Mouse (Mus musculus): ENCODE data around the gene Galnt12. TPM values are rescaled to one million over a fixed set of nuclear protein-coding genes. Genes with fewer than 3 reads are reported as not detected.
A peak's percentile ranks its signal among the peaks of the same experiment; 100 is the strongest.

The Galnt12 gene
- polyA plus RNA-seq, 1 experiment from 2014 or later = 3.7 TPM

DNA sequence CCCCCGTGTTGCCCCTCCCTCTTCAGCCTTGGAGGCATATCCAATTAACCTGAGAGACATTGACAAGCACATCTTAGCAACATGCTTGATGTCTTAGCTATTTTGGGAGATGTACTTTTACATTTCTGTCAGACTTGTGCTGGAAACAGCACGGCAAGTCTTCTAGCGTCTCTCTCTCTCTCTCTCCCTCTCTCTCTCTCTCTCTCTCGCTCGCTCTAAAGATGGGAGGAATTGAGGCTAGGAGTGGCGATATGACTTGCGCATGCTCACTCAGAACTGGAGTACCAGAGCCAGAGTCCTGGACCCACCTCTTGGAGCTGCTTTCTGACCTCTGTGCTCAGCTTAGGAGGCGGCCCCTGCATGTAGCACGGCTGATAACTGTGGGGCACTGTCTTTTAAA, 20.9 kb downstream of the Galnt12 start:
- Histone ChIP-seq H3K27ac (no peak overlapping the region), H3K9ac (no peak overlapping the region), H3K9me3 (no peaks in the 10 kb centered on the region), H3K4me1 (no peaks in the 10 kb centered on the region), H3K4me3 (no peak overlapping the region), H3K27me3 (no peaks in the 10 kb centered on the region), H3K4me2 (no peak overlapping the region), H3K36me3 (no peaks in the 10 kb centered on the region)
- ATAC-seq (ENCODE audit: insufficient number of reproducible peaks, low FRiP score, low TSS enrichment, low read depth) = no peak
- 67% methylated on average over 9 of the region's 9 CpGs for WGBS

DNA sequence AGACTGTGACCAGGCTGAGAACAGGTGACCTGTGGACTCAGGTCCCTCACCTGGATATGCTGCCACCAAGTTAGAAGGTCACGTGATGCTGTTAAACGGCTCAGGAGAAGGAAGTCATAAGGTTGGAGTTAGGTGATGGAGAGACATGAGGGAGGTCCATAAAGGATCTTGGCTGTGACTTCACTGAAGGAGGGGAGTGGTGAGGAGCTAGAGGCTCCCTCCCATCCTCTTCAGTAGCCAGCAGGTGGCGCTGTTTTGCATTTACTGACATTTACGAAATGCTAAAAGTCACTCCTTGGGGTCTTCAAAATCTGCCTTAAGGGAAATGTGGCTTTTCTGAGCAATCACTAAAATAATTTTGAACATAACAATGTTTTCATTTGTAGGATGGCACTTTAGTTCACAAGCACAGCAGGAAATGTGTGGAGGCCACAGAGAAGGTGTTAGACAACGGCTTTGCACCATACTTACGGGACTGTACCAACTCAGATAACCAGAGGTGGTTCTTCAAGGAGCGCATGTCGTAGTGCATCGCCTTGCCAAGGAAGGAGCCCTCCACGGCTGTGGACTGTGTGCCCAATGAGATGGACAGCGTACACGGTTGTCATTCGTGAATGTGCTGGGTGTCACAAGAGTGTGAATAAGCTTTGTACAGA, 30.5 kb downstream of the Galnt12 start:
- Histone ChIP-seq H3K4me3 (no peak overlapping the region), H3K4me2 (no peak overlapping the region), H3K9ac (no peak overlapping the region), H3K9me3 (no peaks in the 10 kb centered on the region), H3K27me3 (no peaks in the 10 kb centered on the region), H3K27ac (no peak overlapping the region), H3K4me1 (no peaks in the 10 kb centered on the region), H3K36me3 (no peaks in the 10 kb centered on the region; the same call in 1 of the 2 replicates)
- ATAC-seq (ENCODE audit: insufficient number of reproducible peaks, low FRiP score, low TSS enrichment, low read depth) = no peak
- WGBS = 61% methylated on average over 13 of the region's 13 CpGs

GRCm38 (mm10) chr4:47124140-47124711, 32.5 kb downstream of the Galnt12 start:
- no peaks in the 10 kb centered on the region; the same call in 1 of the 2 replicates for H3K36me3 ChIP-seq
- no peak overlapping the region for H3K4me3 ChIP-seq
- no peak overlapping the region for H3K9ac ChIP-seq
- H3K9me3 ChIP-seq = no peaks in the 10 kb centered on the region
- H3K4me2 ChIP-seq = no peak overlapping the region
- 74% methylated on average over 9 of the region's 9 CpGs for WGBS
- H3K27me3 ChIP-seq = no peaks in the 10 kb centered on the region
- peaks cover under 1% of the 10 kb centered on the region; the same call in 1 of the 2 replicates for H3K4me1 ChIP-seq
- 0 out of 2 replicates have a peak, but pooled peaks have one; percentile 6 for ATAC-seq (ENCODE audit: insufficient number of reproducible peaks, low FRiP score, low TSS enrichment, low read depth)
- H3K27ac ChIP-seq = no peak overlapping the region

DNA sequence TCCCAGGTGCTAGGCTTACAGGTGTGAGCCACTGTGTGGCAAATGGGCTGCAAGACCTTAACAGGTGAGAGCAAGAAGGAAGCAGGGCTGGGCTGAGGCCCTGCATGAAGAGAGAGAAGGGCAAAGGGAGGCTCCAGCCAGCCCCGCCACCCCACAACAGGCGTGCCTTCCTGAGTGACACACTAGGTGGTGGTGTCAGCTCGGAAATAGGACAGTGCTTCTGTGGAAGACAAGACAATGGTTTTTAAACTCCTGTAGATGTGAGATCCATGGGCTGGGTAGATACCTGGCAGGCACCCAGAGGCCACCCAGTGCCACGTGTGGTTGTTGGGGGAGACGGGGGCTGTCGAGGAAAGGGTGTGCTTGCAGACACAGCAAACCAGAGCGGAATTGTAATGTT, 36.8 kb downstream of the Galnt12 start:
- H3K36me3 ChIP-seq = no peaks in the 10 kb centered on the region; the same call in 1 of the 2 replicates
- WGBS = 77% methylated on average over 7 of the region's 7 CpGs
- H3K9me3 ChIP-seq = no peaks in the 10 kb centered on the region
- ATAC-seq (ENCODE audit: insufficient number of reproducible peaks, low FRiP score, low TSS enrichment, low read depth) = no peak
- no peaks in the 10 kb centered on the region for H3K27me3 ChIP-seq
- H3K4me1 ChIP-seq = peaks cover 19% of the 10 kb centered on the region; the same call in 1 of the 2 replicates
- H3K4me2 ChIP-seq = no peak overlapping the region
- H3K4me3 ChIP-seq = no peak overlapping the region
- no peak overlapping the region for H3K9ac ChIP-seq
- no peak overlapping the region for H3K27ac ChIP-seq

GRCm38 (mm10) chr4:47129572-47129971, 37.9 kb downstream of the Galnt12 start:
- H3K4me3 ChIP-seq = no peak overlapping the region
- ATAC-seq (ENCODE audit: insufficient number of reproducible peaks, low FRiP score, low TSS enrichment, low read depth) = no peak
- no peaks in the 10 kb centered on the region for H3K9me3 ChIP-seq
- no peak overlapping the region for H3K4me2 ChIP-seq
- no peak overlapping the region for H3K9ac ChIP-seq
- H3K27ac ChIP-seq = no peak overlapping the region
- peaks cover 19% of the 10 kb centered on the region; the same call in 1 of the 2 replicates for H3K4me1 ChIP-seq
- WGBS = 48% methylated on average over 4 of the region's 4 CpGs
- no peaks in the 10 kb centered on the region; the same call in 1 of the 2 replicates for H3K36me3 ChIP-seq
- no peaks in the 10 kb centered on the region for H3K27me3 ChIP-seq

DNA sequence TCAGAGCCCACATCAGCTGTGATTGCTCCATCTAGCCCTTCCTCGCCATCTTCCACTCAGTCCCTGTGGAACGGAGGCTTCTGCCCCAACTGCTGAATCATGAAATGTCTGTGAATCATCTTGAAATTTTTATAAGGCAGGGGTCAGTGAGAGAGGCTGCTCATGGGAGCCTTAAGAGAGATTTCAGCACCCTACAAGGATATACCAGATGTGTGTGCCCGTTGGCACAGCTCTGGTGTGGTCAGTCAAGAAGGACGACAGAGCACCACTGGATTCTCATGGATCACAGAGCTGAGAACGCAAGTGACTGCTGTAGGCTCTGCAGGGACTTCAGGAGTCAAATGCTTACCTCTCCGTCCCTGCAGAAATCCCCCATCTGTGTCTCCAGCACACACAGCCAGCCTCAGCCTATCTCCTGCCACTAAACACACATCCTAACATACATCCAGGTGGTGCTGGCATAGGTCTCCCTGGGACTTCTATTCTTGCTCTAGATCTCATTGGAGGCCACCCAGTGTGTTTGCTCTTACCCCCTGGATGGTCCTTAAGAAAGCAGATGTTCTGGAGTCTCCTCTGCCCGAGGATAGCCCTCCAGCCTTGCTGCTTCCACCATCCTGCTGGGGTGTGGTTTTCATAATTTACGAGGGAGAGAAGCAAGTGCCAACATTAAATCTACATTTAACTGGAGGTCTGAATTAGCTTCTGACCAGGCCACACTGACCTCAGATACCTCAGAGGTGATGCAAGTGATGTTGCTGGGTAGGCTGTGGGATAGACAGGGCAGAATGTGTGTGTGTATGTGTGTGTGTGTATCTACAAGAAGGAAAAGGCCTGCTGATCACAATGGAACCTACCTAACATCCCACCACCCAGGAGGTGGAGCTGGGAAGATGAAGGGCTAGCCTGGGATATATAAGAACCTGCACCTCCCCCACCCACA, 38.7 kb downstream of the Galnt12 start:
- Histone ChIP-seq H3K4me1 (peaks cover 19% of the 10 kb centered on the region; the same call in 1 of the 2 replicates), H3K27me3 (no peaks in the 10 kb centered on the region), H3K27ac (no peak overlapping the region), H3K4me2 (no peak overlapping the region), H3K36me3 (no peaks in the 10 kb centered on the region; the same call in 1 of the 2 replicates), H3K9me3 (no peaks in the 10 kb centered on the region), H3K4me3 (no peak overlapping the region), H3K9ac (no peak overlapping the region)
- 73% methylated on average over 8 of the region's 8 CpGs for WGBS
- ATAC-seq (ENCODE audit: insufficient number of reproducible peaks, low FRiP score, low TSS enrichment, low read depth) = no peak

GRCm38 (mm10) chr4:47131931-47132330, 40.2 kb downstream of the Galnt12 start:
- Histone ChIP-seq H3K9ac (no peak overlapping the region), H3K4me1 (peaks cover 19% of the 10 kb centered on the region; the same call in 1 of the 2 replicates), H3K9me3 (no peaks in the 10 kb centered on the region), H3K36me3 (no peaks in the 10 kb centered on the region; the same call in 1 of the 2 replicates), H3K4me2 (no peak overlapping the region), H3K27me3 (no peaks in the 10 kb centered on the region), H3K27ac (peak overlapping the region; percentile 0), H3K4me3 (no peak overlapping the region)
- WGBS = 79% methylated on average over 3 of the region's 3 CpGs
- ATAC-seq (ENCODE audit: insufficient number of reproducible peaks, low FRiP score, low TSS enrichment, low read depth) = no peak

GRCm38 (mm10) chr4:47132413-47132812, 40.7 kb downstream of the Galnt12 start:
- H3K4me2 ChIP-seq = no peak overlapping the region
- H3K27me3 ChIP-seq = no peaks in the 10 kb centered on the region

GRCm38 (mm10) chr4:47136699-47137101, 45.0 kb downstream of the Galnt12 start:
- peaks cover 20% of the 10 kb centered on the region for H3K4me1 ChIP-seq
- no peak overlapping the region for H3K9ac ChIP-seq
- WGBS = 74% methylated on average over 8 of the region's 8 CpGs
- H3K36me3 ChIP-seq = no peaks in the 10 kb centered on the region
- no peak overlapping the region for H3K4me3 ChIP-seq
- peak overlapping the region; percentile 12; the same call in 1 of the 2 replicates for H3K27ac ChIP-seq
- ATAC-seq (ENCODE audit: insufficient number of reproducible peaks, low FRiP score, low TSS enrichment, low read depth) = no peak
- no peaks in the 10 kb centered on the region for H3K27me3 ChIP-seq
- H3K9me3 ChIP-seq = no peaks in the 10 kb centered on the region
- H3K4me2 ChIP-seq = no peak overlapping the region

More at GRCm38 (mm10) chr4:47132413-47132812, 40.7 kb downstream of the Galnt12 start:
- peak; percentile 54; the same call in 1 of the 2 replicates for ATAC-seq (ENCODE audit: insufficient number of reproducible peaks, low FRiP score, low TSS enrichment, low read depth)
- Histone ChIP-seq H3K9me3 (no peaks in the 10 kb centered on the region), H3K4me1 (peaks cover 19% of the 10 kb centered on the region; the same call in 1 of the 2 replicates), H3K36me3 (no peaks in the 10 kb centered on the region), H3K4me3 (no peak overlapping the region), H3K9ac (no peak overlapping the region), H3K27ac (peak overlapping the region; percentile 0)
- WGBS = 29% methylated on average over 3 of the region's 3 CpGs

DNA sequence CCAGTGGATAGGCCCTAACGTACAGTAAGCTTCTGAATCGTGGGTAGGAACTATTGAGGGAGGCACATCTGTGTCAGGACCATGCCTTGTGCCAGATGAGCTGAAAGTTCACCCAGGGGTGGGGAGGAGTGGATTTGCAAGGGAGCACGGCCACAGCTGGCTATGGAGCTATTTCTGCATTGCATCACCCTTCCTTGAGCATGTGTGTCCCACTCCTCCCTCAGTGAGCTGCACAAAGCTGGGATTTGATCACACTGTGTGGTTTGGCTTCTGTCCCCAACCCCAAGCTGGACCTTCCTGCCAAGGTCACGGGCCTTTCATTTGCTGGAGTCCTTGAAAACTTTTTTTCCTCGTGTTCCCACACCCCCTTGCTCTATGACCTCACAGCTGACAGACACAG, 45.8 kb downstream of the Galnt12 start:
- Histone ChIP-seq H3K9ac (no peak overlapping the region), H3K4me2 (no peak overlapping the region), H3K27me3 (no peaks in the 10 kb centered on the region), H3K4me3 (no peak overlapping the region), H3K27ac (no peak overlapping the region), H3K4me1 (peaks cover 12% of the 10 kb centered on the region), H3K36me3 (no peaks in the 10 kb centered on the region), H3K9me3 (no peaks in the 10 kb centered on the region)
- ATAC-seq (ENCODE audit: insufficient number of reproducible peaks, low FRiP score, low TSS enrichment, low read depth) = no peak
- 65% methylated on average over 5 of the region's 5 CpGs for WGBS

DNA sequence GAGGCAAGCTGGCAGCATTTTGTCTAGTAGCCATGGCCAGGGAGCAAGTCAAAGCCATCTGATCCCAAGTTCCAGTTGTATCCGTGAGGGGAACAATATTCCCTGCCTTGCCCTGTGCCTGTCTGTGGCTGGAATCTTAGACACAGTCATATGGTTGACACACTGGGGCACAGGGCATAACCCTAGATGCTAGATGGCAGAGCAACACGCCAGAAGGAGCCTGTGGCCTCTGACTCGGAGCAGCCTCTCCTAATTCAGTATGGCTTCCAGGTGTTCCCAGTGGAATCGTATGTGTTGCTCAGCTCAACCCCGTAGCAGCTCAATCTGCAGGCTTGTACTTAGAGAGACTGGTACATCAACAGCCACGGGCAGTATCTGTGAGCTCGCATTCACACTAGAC, 46.7 kb downstream of the Galnt12 start:
- no peak overlapping the region for H3K4me2 ChIP-seq
- H3K4me3 ChIP-seq = no peak overlapping the region
- no peaks in the 10 kb centered on the region for H3K27me3 ChIP-seq
- no peak overlapping the region for H3K9ac ChIP-seq
- no peaks in the 10 kb centered on the region for H3K9me3 ChIP-seq
- peaks cover 12% of the 10 kb centered on the region for H3K4me1 ChIP-seq
- no peaks in the 10 kb centered on the region for H3K36me3 ChIP-seq
- ATAC-seq (ENCODE audit: insufficient number of reproducible peaks, low FRiP score, low TSS enrichment, low read depth) = no peak
- H3K27ac ChIP-seq = no peak overlapping the region
- WGBS = 72% methylated on average over 7 of the region's 7 CpGs

All from limb, embryonic 15.5 days (tissue).